Mouse (Mus musculus) frontal cortex, postnatal 25 days (tissue): ENCODE measurements around the gene Kcnk5.
A peak's percentile ranks its signal among the peaks of the same experiment; 100 is the strongest.

Source experiments
- DNase-seq, 2 experiments: peaks; one replicate each; pipeline ENCODE4 v3.0.0; 2022; ENCODE audit warnings: low spot score in 2 of 2

The Kcnk5 gene

DNA sequence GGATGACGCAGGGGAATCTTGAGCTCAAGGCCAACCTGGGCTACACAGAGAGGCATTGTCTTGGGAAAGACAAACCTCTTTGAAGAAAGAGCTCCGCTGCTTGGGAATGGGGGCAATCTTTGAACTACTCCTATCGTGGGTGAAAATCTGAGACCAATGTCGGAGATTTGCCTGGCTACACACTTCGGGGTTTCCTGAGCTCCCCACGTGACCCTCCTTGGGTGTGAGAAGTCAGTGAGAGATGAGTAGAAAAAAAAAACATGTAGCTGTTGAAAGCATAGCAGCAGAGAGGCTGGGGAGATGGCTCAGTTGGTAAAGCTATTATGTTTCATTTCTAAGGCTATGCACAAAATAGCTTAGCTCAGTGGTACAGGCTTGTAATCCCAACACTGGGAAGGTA, 66.7 kb downstream of the Kcnk5 start:
- DNase-seq, result no peak

DNA sequence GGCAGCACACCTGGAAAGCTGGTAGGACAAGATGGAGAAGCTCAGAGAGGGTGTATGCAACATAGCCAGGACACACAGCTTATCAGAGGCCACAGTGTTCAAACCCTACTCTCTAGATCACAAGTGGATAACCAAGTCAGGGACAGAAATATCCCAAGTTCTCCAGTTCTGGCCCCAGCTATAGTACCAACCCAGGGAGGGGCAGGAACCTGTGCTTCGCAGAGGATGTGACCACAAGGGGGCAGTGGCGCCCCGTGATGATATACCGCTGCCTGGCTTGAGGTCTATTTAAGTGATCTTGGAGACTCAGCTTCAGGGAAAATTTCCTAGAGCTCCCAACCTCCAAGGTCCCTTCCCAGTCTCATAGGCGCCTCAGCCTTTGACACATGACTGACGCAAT, 67.6 kb downstream of the Kcnk5 start:
- DNase-seq, result peak; percentile 82 to 93

DNA sequence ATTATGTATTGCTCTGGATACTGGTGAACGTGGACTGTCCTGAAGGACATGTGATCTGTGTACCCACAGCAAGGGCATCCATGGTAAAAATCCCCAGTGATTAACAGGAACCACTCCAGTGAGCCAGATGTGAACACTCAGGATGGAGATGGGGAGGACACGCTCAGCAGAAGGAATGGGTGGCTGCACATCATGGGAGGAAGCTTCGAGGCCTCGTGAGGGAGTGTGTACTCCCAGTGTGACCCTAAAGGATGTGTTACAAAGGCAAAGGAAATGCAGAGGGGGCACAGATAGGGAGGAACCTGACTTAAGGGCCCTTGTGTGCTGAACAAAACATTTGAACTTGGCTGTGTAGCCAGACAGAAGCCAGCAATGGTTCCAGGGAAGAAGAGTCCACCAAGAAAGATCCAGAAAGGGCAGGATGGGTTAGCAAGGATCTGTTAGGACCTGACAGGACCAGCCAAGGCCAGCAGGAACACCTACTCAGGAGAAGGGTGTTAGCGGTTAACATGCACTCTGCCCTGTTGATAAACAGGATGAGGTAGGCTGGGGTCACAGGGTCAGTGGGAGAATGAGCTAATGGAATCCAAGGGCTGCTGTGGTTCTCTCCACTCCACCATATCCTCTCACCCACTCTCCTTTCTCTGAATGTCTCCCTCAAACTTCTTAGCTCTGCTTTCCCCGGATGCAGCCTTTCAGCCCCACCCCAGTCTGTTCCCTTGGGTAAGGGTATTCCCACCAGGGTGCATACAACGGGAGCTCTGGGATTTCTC, 68.2 kb downstream of the Kcnk5 start:
- DNase-seq, result no peak

DNA sequence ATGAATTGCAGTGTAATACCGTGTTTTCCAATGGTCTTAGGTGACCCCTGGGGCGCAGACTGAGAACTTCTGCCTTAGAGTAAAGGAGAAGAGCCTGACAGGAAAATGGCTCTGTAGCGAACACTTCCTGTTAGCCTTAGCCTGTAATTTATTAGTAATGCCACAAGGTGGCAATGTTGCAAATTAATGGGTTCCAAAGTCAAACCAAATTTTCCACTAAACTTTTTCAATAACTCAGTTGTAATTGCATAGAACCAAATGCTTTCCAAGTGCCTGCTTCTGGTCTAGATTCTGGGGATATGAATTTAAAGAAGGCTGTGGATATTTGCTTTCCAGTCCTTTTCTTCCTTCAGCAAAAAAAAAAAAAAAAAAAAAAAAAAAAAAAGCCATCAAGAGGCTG, 69.4 kb downstream of the Kcnk5 start:
- DNase-seq, result no peak

DNA sequence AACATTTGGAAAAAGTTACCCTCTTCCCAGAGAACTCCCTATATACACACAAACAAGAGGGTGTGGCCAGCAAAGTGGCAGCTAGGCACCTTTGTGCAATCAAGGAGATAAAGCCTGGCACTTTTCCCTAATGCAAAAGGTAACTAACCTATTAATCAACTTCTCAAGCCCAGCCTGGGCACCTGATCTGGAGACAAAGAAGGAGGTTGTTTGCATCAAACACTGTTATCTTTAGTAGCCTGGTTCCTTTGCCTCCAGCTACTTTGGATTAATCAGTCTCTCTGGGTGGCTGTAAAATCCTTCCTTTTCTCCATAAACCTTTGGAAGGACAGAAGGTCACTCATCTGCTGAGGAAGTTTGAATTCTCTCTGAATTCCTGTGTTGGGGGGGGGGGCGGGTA, 70.7 kb downstream of the Kcnk5 start:
- DNase-seq, result no peak

DNA sequence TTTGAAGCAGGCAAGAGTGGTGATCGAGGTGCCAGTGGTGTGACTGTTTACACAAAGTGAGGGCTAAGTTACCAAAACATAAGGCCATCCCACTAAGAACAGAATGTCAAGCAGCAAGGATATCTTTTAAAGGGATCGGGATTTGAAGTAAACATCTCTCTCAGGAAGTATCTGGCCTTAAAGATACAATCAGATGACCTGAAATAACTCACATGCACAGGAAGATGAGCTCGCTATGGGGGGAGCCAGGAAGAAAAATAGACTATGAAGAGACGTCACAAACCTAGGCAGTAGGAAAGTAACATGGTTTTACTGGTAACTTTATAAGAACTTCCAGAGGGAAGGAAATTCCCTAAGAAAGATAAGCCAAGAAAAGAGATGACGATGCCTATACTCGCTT, 75.3 kb downstream of the Kcnk5 start:
- no peak for DNase-seq

DNA sequence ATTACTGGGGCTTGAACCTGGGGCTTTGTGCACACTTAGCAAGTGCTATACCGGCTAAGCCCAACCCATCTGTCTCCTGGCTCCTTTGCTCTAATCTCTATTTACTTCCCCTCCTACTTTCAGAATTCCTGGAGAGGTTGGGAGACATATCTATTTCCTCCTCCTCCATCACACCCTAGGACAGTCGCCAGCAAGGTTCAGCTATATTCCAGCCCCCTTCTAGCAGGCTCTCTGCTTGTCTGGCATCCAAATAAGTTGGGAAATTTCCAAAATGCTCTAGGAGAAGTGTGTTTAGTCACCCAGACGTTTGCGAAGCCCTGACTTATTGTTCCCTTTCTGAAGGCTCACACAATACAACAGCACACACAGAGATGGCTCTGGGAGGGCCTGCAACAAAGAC, 78.4 kb downstream of the Kcnk5 start:
- no peak for DNase-seq

DNA sequence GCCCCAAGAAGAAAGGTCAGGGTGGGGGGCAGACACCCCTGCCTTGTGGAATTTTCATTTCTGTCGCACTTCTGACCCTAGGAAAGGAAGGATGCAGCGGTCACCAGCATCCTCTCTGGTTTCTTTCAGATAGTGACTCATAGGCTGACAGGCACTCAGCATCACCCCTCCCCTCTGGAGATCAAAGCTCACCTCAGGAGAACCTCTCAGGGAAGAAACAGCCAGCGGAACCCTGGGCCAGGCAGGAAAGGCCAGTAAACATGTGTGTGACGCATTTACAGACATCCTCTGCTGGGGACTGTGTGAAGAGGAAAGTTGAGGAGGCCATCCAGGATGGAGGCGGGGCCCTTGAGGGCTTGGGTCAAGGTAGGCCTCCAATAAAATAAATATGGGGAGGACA, 83.5 kb downstream of the Kcnk5 start:
- DNase-seq, result no peak

DNA sequence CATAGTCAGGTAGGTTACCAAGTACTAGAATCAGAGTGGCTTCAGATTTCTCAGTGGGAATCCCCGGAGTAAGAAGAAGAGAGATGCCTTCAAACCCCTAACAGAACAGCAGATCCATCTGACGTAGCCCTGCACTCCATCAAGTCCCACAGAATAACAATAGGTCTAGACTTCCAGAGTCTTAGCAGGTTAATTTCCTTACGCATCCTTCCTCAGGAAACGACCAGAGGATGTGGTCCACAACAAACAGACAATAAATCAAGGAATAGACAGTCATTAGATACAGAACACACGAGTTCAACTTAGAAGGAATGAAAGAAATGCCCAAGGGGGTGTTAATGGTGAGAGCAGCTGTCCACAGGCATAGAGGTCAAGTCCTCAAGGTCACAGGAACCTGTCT, 86.7 kb downstream of the Kcnk5 start:
- no peak for DNase-seq

DNA sequence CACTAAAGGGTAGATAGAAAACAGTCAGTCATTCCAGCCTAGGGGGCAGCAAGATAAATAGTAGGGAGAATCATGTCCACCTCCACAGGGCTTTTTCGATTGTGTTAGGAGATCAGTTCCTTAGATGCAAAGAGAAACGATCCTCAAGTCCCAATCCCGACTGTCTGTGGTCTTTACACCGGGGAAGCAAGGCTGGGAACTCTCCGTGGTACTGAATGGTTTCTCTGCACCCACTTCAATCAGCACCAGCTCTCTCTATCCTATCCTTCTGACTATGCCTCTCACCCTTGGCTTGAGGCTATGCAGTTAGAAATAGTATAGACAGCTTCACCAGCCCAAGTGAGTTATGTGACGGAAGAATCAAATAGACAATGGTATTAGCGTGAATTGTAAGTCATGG, 88.1 kb downstream of the Kcnk5 start:
- no peak for DNase-seq
